Mouse (Mus musculus): Measurements from ENCODE around the gene Igf2bp3. TPM values are rescaled to one million over a fixed set of nuclear protein-coding genes. Genes with fewer than 3 reads are reported as not detected.

The Igf2bp3 gene
- polyA plus RNA-seq, 1 experiment from 2014 or later = 2.4 TPM

DNA sequence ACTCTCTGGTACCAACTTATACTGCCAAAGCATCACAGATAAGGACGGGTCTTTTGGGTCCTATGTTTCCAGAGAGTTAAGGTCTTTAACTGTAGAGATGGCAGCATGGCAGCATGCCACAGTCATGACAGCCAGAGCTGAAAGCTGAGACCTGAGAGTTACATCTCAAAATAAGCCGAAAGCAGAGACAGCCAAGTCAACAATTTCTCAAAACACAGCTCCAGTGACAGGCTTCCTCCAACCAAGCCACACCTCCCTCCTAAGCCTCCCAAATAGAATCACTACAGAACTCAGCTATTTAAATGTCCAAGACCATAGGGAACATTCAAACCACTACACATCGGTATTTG lies 58.0 kb downstream of the Igf2bp3 start:
- in situ Hi-C loops (cut with MboI; ENCODE audit: low pct_unique_long_range_greater_than_20kb) = no loop called here
- DNase-seq (ENCODE audit: low read depth, low spot score) (no peak), ATAC-seq (no peak)
- ChIA-PET CTCF (no interaction called here), POLR2A (no interaction called here)
- H3K27me3 ChIP-seq = no peaks in the 10 kb centered on the region
- no peak for TF ChIP-seq CTCF (IDR thresholded peaks at IDR 0.05)

GRCm38 (mm10) chr6:49156170-49156825 lies 58.5 kb downstream of the Igf2bp3 start:
- ATAC-seq (no peak), DNase-seq (ENCODE audit: low read depth, low spot score) (no peak)
- in situ Hi-C loops (cut with MboI; ENCODE audit: low pct_unique_long_range_greater_than_20kb) = no loop called here
- ChIA-PET POLR2A (no interaction called here), CTCF (no interaction called here)
- TF ChIP-seq CTCF (IDR thresholded peaks at IDR 0.05) = no peak
- no peaks in the 10 kb centered on the region for H3K27me3 ChIP-seq

DNA sequence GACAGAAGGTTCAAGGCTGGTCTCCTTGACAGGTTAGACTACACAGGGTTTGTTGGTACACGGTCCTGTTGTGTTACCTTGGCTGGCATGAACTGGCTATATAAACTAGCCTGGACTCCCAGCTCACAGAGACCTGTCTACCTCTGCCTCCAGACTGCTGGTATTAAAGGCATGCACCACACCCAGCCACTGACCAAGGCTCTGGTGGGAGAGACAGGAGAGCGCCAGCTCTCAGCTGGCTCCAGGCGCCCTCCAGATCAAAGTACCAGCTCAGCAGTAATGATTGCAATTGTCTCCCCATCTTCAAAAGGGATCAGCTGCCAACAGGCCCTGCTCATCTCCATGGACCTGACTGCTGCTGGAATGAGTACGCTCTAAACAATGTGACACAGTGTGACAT lies 63.3 kb downstream of the Igf2bp3 start:
- in situ Hi-C loops (cut with MboI; ENCODE audit: low pct_unique_long_range_greater_than_20kb) = no loop called here
- ATAC-seq = no peak

GRCm38 (mm10) chr6:49150349-49151229 lies 64.2 kb downstream of the Igf2bp3 start:
- TF ChIP-seq CTCF (IDR thresholded peaks at IDR 0.05) = no peak
- DNase-seq (ENCODE audit: low read depth, low spot score) (no peak), ATAC-seq (no peak)
- no peaks in the 10 kb centered on the region for H3K27me3 ChIP-seq
- ChIA-PET POLR2A (interaction anchor here (0.6 to 0.9 kb wide), 2 partner anchors 67 to 110 kb away, joined by 3 to 4 read pairs; no protein-coding TSS in a partner anchor), CTCF (interaction anchor here (1.3 kb wide), 1 partner anchor 8 kb away, joined by 4 read pairs; no protein-coding TSS in a partner anchor)
- in situ Hi-C loops (cut with MboI; ENCODE audit: low pct_unique_long_range_greater_than_20kb) = no loop called here

More for the DNA sequence above, 63.3 kb downstream of the Igf2bp3 start:
- DNase-seq (ENCODE audit: low read depth, low spot score) = no peak
- POLR2A ChIA-PET = interaction anchor here (0.6 to 0.9 kb wide), 2 partner anchors 68 to 109 kb away, joined by 3 to 4 read pairs; no protein-coding TSS in a partner anchor
- CTCF ChIA-PET = interaction anchor here (0.6 to 1.3 kb wide), 2 partner anchors 9 to 41 kb away, joined by 4 read pairs; no protein-coding TSS in a partner anchor
- TF ChIP-seq CTCF (IDR thresholded peaks at IDR 0.05) = no peak
- no peaks in the 10 kb centered on the region for H3K27me3 ChIP-seq

DNA sequence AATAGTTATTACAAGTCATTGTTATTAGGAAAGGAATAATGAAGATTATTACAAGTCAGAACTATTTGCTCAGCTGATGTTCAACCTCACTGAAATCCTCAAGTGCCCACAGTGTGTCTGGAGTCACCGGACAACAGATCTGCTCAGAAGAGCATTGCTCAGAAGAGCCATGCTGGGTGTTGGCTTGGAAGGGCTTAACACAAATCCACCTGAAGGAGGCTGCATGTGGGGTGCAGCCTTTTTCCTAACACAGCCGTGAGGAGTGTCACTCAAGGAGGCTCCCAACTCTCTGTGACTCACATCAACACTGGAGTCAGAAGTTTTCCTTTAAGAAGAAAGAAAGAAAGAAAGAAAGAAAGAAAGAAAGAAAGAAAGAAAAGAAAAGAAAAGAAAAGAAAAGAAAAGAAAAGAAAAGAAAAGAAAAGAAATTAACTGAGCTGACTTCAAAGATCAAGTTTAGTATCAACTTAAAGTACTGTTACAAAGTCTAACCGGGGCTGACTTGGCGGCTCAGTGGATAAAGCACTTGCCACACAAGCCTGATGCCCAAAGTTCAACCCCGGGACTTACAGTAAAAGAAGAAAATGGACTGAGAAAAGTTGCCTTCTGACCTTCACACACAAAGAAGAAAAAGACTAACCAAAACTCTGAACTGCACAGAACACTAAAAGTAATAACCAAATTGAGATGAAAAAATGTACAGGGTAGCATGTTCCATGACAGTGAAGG lies 65.4 kb downstream of the Igf2bp3 start:
- no peaks in the 10 kb centered on the region for H3K27me3 ChIP-seq
- no peak for TF ChIP-seq CTCF (IDR thresholded peaks at IDR 0.05)
- no peak for DNase-seq (ENCODE audit: low read depth, low spot score)
- in situ Hi-C loops (cut with MboI; ENCODE audit: low pct_unique_long_range_greater_than_20kb) = no loop called here
- ChIA-PET POLR2A (interaction anchor here (0.6 kb wide), 1 partner anchor 54 kb away, joined by 3 read pairs; no protein-coding TSS in a partner anchor), CTCF (interaction anchor here (0.7 to 1.2 kb wide), 2 partner anchors 24 to 53 kb away, joined by 3 read pairs; no protein-coding TSS in a partner anchor)
- ATAC-seq = no peak

DNA sequence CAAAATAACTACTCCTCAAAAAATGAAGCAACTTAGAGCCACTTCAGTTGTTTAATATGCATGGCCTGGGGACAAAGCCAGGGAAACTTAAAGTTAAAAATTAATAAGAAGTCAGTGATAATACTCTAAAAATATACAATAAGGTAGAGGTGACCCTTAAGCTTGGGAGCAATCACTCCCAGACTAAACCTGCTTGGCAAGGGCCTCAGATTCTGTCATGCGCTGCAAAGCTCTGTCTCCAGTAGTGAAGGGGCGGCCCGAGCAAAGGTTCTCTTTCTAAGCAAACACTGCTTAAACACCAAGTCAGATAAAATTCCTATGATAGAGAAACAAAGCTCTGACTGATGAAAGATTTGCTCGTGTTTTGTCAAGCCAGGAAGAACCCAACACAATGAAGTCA lies 66.0 kb downstream of the Igf2bp3 start:
- no peaks in the 10 kb centered on the region for H3K27me3 ChIP-seq
- TF ChIP-seq CTCF (IDR thresholded peaks at IDR 0.05) = no peak
- CTCF ChIA-PET = interaction anchor here (0.7 to 1.2 kb wide), 2 partner anchors 24 to 53 kb away, joined by 3 read pairs; no protein-coding TSS in a partner anchor
- in situ Hi-C loops (cut with MboI; ENCODE audit: low pct_unique_long_range_greater_than_20kb) = no loop called here
- DNase-seq (ENCODE audit: low read depth, low spot score) = no peak
- POLR2A ChIA-PET = interaction anchor here (0.6 kb wide), 1 partner anchor 53 kb away, joined by 3 read pairs; no protein-coding TSS in a partner anchor
- ATAC-seq = no peak

GRCm38 (mm10) chr6:49148368-49148767 lies 66.4 kb downstream of the Igf2bp3 start:
- in situ Hi-C loops (cut with MboI; ENCODE audit: low pct_unique_long_range_greater_than_20kb) = no loop called here
- CTCF ChIA-PET = interaction anchor here (1.2 kb wide), 1 partner anchor 52 kb away, joined by 3 read pairs; no protein-coding TSS in a partner anchor
- no peak for TF ChIP-seq CTCF (IDR thresholded peaks at IDR 0.05)
- ATAC-seq (no peak), DNase-seq (ENCODE audit: low read depth, low spot score) (no peak)
- no peaks in the 10 kb centered on the region for H3K27me3 ChIP-seq
- POLR2A ChIA-PET = no interaction called here

- DNase-seq (ENCODE audit: low read depth, low spot score) (no peak), ATAC-seq (no peak)
- ChIA-PET POLR2A (no interaction called here), CTCF (no interaction called here)
- H3K27me3 ChIP-seq = no peaks in the 10 kb centered on the region
- in situ Hi-C loops (cut with MboI; ENCODE audit: low pct_unique_long_range_greater_than_20kb) = no loop called here
- no peak for TF ChIP-seq CTCF (IDR thresholded peaks at IDR 0.05)
Measured at GRCm38 (mm10) chr6:49146461-49146860, 68.3 kb downstream of the Igf2bp3 start.

DNA sequence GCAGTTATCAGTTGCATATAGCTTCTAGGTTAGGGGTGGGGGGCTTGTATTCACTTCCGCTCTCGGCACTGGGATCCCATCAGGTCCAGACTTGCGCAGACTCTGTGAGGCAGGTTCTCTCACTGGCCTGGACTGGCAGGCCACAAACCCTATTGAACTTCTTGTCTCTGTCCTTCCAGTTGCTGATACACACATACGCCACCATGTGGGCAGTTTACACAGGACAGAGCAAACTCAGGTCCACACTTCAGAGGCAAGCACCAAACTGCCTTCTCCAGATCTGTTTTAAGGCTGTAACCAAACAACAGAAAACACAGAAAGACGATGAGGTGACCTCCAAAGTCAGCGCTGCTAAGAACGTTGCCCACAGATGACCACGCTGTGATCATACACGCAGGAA lies 72.3 kb downstream of the Igf2bp3 start:
- in situ Hi-C loops (cut with MboI; ENCODE audit: low pct_unique_long_range_greater_than_20kb) = no loop called here
- peak; percentile 80 for TF ChIP-seq CTCF (IDR thresholded peaks at IDR 0.05)
- ChIA-PET POLR2A (no interaction called here), CTCF (interaction anchor here (1.0 to 2.3 kb wide), 4 partner anchors 9 to 85 kb away, joined by 4 to 6 read pairs (median 4); no protein-coding TSS in a partner anchor)
- DNase-seq (ENCODE audit: low read depth, low spot score) (no peak), ATAC-seq (no peak)
- no peaks in the 10 kb centered on the region for H3K27me3 ChIP-seq

DNA sequence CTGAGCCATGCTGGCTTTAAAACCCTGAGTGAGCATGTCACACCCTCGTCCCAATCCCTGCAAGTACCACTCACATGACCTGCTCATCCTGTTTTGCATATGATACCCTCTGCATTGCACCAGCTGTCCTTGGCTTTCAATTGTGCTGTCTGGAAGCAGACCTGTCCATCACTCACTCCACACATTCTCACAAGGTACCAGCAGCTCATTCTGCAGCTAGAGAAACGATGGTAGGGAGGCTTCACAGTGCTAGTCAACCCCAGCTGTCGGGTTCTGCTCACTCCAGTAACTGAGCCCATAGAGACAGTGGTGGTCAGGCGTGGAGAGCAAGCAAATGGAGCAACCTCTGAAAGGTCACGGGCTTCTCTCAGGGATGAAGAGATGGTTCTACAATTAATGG lies 73.6 kb downstream of the Igf2bp3 start:
- H3K27me3 ChIP-seq = no peaks in the 10 kb centered on the region
- no peak for TF ChIP-seq CTCF (IDR thresholded peaks at IDR 0.05)
- in situ Hi-C loops (cut with MboI; ENCODE audit: low pct_unique_long_range_greater_than_20kb) = no loop called here
- POLR2A ChIA-PET = interaction anchor here (0.6 kb wide), 1 partner anchor 180 kb away, joined by 3 read pairs; no protein-coding TSS in a partner anchor
- DNase-seq (ENCODE audit: low read depth, low spot score) (no peak), ATAC-seq (no peak)
- CTCF ChIA-PET = interaction anchor here (1.2 to 1.4 kb wide), 2 partner anchors 83 to 84 kb away, joined by 3 to 5 read pairs; no protein-coding TSS in a partner anchor
